Mouse (Mus musculus) adrenal gland, adult 2 months (tissue): Measurements from ENCODE around the gene Thap12. TPM values are rescaled to one million over a fixed set of nuclear protein-coding genes. Genes with fewer than 3 reads are reported as not detected.

Experiments
- DNase-seq: peaks from one replicate; pipeline ENCODE4 v3.0.0; 2021
- long read RNA-seq: library from polyadenylated mRNA; stranded (forward); transcript quantifications from one replicate; pipeline ENCODE4 v2.0.0, GENCODE M21; 2021
- polyA plus RNA-seq: library from polyadenylated mRNA; depleted of rRNA; stranded (reverse); fragments of >200 nt; gene quantifications from 2 replicates; pipeline ENCODE4 v1.2.3, GENCODE M21; 2012; rRNA removed
- total RNA-seq, 2 experiments: library from RNA; stranded (reverse); gene quantifications; 2 replicates each; pipeline ENCODE4 v1.2.3; 2021

Gene Thap12
- total RNA-seq (10 to 100 TPM; 58.6 to 77.4 TPM), polyA plus RNA-seq (5.5 and 7.0 TPM in 2 replicates)
- long read RNA-seq, transcript Thap12-201 (5 exons, 3,723 nt) = major isoform, 24 of 33 reads
- long read RNA-seq, partial matches to known transcripts = 0 of 33 reads
- long read RNA-seq, other reads (novel, unspliced or antisense) = 4 of 33 reads

- DNase-seq = peak; percentile 100
Observed at GRCm38 (mm10) chr7:98702283-98703240, at the start of gene Thap12. Gene Thap12 (plus strand): TSS chr7:98703103.

DNA sequence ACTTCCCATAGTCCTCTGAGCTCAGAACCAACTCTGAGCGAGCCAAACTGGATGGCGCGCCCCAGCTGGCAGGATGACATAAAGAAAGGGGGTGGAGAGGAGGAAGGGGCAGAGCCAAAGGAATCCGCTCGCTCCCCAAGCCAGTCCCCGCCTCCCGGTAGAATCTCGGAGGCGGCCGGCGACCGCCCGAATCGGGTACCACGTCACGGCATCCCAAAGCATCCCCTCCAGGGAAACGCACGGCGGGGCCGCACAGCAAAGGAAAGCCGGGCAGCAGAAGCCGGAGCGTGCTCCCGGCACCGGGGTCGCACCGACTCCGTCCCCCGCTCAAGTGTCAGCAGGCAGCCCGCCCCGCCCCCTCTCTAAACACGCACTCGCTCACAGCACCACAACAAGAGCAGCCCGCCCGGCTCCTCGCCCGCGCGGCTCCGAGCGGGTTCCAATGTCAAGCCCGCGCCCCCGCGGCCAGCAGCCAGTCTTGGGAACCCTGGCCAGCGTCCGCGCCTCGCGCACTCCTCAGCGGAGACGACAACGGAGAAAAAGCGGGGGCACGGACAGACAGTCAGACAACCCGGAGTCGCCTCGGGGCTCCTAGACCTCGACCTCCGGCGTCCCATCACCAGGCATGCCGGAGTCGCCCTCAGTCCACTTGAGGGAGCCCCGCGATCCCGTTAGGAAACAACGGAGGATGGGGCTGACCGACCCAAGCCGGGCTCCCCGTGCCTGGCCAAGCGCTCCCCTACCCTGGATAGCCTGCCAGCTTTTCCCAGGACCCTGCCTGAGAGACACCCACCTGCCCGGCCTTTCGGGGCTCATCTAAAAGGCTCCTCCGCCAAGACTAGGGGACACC lies 47.0 kb upstream of the Thap12 start:
- DNase-seq = peak; percentile 90

DNA sequence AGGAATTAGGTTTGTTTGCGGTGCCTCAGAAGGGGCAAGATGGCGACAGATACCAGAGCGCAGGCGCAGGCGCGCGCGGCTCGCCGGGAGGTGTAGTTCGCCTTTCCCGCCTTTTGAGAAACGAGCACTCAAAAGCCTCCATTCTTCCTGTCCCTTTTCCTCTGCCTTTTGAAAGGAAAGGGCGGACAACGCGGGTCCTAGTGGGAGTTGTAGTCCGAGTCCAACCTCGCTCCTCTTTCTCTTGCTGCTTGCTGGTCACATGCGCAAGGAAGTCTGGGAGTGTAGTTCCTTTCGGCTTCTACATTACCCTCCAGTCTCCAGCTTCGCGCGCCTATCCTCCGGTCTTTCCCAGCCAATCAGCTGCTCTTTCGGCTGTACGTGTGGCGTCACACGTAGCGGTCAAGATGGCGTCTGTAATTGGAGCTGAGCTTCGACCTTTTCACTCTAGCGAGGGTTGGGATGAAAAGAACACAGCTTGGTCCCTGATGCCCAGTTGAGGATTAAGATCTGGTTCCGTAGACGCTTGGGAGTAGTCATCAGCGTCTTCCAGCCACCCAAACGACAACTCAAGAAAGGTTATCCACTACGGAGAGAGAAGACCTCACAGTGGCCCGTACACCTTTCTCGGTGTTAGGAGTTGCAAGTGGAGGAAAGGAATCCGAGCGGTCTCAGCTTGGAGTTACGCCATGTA lies 46.2 kb upstream of the Thap12 start, which contains the start of gene Emsy:
Gene Emsy, minus strand, starts transcription at position 253 of the 691 bp plus-strand sequence.
- peak; percentile 97 for DNase-seq

DNA sequence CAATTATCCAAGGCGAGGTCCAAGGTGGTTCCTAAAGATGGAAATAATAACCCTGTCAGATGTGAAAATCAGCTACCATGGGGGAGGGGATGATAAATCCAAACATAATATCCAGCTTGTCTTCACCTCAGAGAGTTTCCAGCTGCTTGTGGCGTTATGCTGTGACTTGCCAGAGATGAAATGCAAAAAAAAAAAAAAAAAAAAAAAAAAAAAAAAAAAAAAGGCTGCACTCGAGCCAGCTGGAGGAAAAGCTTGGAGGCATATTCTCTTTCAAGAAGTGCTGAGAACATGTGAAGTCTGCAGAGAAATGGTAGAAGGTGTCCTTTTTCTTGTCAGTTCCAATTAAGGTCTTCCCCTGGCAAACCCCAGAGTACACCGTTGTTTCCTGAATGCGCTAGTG lies 37.7 kb upstream of the Thap12 start:
- no peak for DNase-seq

DNA sequence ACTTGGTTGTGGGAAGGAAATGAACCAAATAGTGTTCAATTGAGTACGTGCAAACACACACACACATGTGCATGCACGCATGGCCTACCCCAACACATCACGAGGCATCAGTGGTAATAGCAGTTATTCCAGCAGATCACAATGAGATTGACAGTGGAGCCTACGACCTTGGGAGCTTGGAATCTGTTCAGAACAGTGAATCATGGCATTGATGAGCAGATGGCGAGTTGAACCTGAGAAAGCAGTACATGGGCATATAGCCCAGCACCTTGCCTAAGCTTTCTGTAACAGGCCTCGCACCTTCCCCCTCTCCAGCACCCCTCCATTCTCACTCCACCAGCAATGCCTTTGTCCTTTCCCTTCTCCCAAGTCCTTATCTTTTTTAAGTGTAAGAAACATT lies 37.2 kb upstream of the Thap12 start:
- DNase-seq = peak; percentile 74

- DNase-seq = no peak
Observed at GRCm38 (mm10) chr7:98667956-98668746, 34.8 kb upstream of the Thap12 start.

GRCm38 (mm10) chr7:98670831-98671230 lies 32.1 kb upstream of the Thap12 start:
- DNase-seq = no peak

DNA sequence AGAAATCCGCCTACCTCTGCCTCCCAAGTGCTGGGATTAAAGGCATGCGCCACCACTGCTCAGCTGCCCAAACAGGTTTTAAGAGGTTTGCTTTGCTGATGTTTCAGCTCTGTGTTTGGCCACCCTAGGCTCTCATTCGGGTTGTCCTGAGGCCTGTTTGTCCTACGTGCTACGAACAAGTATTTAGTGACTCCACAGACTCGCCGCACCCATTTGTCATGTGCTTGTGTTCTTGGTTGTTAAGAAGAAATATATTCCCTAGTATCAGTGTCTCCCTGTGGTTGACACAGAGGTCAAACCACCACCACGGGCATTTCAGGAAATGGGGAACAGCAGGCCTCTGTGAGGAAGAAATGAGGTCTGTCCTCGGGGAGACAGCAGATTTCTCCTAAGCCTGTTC lies 31.5 kb upstream of the Thap12 start:
- no peak for DNase-seq

DNA sequence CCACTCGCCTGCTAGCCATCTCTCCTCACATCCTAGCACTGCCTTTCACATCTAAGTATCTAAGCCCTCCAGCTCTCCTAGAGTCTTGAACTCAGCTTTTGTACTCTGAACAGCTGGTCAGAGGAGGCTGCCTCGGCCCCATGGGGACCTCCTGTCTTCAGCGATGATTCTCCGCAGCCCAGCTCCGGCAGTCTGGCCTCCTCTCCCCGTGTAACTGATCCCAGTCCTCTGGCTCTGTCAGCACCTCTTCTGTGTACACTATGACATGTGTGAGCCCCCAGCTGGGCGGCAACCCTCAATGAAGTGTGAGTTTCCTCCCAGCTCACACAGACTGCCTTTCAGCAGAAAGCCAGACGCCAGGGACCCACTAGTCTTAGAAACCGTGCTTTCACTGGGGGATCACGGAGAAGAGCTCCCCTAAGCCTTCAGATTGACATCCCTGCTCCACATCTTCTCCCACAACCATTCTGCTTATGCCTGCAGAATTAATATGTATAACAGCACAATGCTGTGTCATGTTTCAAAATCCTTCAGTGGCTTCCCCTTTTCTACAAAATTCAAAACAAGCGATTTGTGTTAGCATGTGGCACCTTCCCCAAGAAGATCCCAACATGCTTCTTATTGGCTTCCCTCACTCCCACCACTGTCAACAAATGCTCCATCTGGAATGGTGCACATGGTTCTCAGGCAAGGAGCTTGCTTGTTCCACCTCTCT lies 30.5 kb upstream of the Thap12 start:
- no peak for DNase-seq

DNA sequence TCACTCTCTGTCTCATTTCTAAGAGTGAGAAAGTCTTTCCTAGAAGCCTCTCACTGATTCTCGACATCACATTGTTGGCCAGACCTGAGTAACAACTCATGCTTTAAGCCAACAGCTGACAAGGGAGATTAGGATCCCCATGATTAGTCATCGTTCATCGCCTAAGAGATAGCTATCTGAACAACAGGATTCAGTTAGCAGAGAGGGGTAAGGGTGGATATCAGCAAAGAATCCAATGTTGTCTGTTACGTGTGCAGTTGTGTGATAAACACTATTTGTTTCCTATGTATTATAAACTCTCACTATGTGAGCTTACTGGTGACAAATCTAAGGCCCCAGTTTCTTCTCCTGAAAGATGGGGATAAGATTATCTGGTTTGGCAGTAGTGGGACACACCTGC lies 28.6 kb upstream of the Thap12 start:
- no peak for DNase-seq

GRCm38 (mm10) chr7:98677511-98677910 lies 25.4 kb upstream of the Thap12 start:
- no peak for DNase-seq

DNA sequence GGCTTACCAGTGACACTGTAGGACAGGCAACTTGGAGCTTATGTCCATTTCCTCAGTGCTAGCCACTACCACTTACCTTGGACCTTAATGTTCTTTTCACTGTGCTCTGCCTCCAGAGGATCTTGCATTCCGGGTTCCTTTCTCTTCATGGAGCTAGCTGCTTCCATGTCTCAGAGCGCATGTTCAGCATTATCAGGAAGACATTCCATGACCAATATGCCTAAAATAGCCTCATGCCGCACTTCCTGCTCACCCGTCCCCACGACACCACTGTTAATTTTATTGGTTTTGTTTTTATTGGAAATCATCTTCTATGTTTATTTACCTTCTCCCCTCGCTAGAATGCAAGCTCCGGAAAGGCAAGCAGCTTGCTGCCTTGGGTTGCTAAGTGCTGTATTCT lies 24.5 kb upstream of the Thap12 start:
- DNase-seq = no peak

- DNase-seq = no peak
Observed at GRCm38 (mm10) chr7:98680691-98681090, 22.2 kb upstream of the Thap12 start.

DNA sequence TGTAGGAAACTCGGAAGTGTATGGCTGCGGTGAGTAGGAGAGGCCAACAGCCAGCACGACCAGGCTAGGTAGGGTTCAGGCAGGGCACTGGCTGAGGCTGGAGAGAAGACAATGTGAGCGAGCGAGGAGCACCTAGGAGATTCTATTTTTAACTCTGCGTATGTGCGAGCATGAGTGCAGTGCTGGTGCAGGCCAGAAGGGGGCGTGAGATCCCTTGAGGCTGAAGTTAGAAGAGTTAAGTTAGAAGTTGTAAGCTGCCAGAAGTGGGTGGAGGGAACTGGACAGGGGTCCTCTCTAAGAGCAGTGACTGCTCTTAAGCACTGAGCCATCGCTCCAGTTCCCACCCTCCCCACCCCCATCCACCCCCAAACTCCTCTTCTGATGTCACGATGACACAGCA lies 20.1 kb upstream of the Thap12 start:
- no peak for DNase-seq

DNA sequence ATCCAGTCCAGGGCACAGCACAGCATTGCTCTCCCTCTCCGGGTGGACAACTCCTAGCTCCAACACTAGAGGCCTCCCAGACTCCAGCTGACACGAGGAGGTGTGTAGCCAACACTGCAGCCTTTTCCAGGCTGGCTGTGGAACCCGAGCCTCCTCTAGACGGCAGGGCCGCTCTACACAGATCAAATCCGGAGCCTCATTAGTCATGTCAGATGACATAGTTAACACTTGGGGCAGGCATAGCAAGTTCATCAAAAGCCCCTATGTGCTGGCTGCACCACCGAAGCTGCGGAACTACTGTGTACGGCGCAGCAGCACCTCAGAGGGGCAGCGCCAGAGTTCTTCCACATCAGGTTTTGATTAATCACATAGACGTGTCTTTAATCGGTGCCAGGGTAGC lies 17.0 kb upstream of the Thap12 start:
- no peak for DNase-seq

DNA sequence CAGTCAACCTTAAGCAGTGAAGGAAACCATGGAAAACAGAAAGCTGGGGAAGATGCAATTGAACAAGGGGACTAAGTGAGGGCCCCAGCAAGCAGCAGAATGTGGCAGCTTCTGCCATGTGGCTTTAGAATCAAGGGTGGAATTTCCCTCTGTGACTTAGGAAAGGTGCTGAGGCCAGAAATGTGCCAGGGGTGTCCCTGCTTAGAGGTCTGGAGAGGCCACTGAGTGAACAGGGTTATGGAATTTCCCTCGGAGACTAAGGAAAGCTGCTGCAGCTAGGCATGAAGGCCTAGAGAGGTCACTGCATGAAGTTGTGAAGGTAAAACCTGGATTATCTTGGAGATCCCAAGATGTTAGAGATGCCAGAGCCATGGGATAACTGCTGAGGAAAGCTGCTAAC lies 12.8 kb upstream of the Thap12 start:
- no peak for DNase-seq

DNA sequence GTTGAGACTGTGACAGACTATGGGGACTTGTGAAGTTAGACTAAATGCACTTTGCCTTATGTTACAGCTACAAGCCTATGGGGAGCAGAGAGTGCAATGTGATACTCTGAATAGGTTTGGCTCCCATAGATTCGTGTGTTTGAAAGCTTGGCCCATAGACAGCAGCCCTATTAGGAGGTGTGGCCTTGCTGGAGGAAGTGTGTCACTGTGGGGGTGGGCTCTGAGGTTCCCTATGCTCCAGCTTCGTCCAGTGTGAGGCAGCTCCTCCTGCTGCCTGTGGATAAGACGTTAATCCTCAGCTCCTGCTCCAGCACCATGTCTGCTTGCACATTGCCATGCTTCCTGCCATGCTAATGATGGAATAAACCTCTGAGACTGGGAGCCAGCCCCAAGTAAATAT lies 12.1 kb upstream of the Thap12 start:
- no peak for DNase-seq

- no peak for DNase-seq
Observed at GRCm38 (mm10) chr7:98692761-98693546, 9.9 kb upstream of the Thap12 start.

- DNase-seq = no peak
Observed at GRCm38 (mm10) chr7:98694046-98694445, 8.9 kb upstream of the Thap12 start.

- DNase-seq = no peak
Observed at GRCm38 (mm10) chr7:98697496-98697895, 5.4 kb upstream of the Thap12 start.
